Mouse (Mus musculus) liver, postnatal 0 days (tissue): ENCODE data around the gene Syngap1. TPM values are rescaled to one million over a fixed set of nuclear protein-coding genes. Genes with fewer than 3 reads are reported as not detected.

Experiments
- ATAC-seq: fragments of 200-750 bp; cut with Nextera tagmentation; 2 replicates; pipeline ENCODE4 v1.8.0; 2017; ENCODE audit warnings: mild to moderate bottlenecking, moderate library complexity
- DNase-seq: peaks from one replicate; pipeline ENCODE4 v3.0.0-alpha.2; 2016
- H3K27ac ChIP-seq: fragments of 300-500 bp; sonication (generic); 2 replicates; pipeline ENCODE4 v1.5.1; 2014; ENCODE audit warnings: antibody characterized with exemption, moderate library complexity, mild to moderate bottlenecking, low read depth
- H3K27me3 ChIP-seq: fragments of 300-500 bp; sonication (generic); 2 replicates; pipeline ENCODE4 v1.6.1; 2014; ENCODE audit warnings: low read length, control low read depth, mixed read lengths; ENCODE audit not compliant: insufficient read depth
- H3K36me3 ChIP-seq: fragments of 300-500 bp; sonication (generic); replicated peaks from 2 replicates; pipeline ENCODE4 v1.6.1; 2014; ENCODE audit warnings: mild to moderate bottlenecking, control low read depth, low read length, moderate library complexity, mixed read lengths; ENCODE audit not compliant: insufficient read depth
- H3K4me1 ChIP-seq: fragments of 300-500 bp; sonication (generic); 2 replicates; pipeline ENCODE4 v1.6.1; 2014; ENCODE audit warnings: antibody characterized with exemption, mild to moderate bottlenecking, control low read depth; ENCODE audit not compliant: insufficient read depth
- H3K4me2 ChIP-seq: fragments of 300-500 bp; sonication (generic); 2 replicates; pipeline ENCODE4 v1.6.1; 2014; ENCODE audit warnings: low read depth, mild to moderate bottlenecking, low read length, moderate library complexity, mixed read lengths
- H3K4me3 ChIP-seq: fragments of 300-500 bp; sonication (generic); 2 replicates; pipeline ENCODE4 v1.5.1; 2014; ENCODE audit warnings: low read depth, low read length
- H3K9ac ChIP-seq: fragments of 300-500 bp; sonication (generic); replicated peaks from 2 replicates; pipeline ENCODE4 v1.6.1; 2014; ENCODE audit warnings: mild to moderate bottlenecking, moderate library complexity
- H3K9me3 ChIP-seq: fragments of 300-500 bp; sonication (generic); 2 replicates; pipeline ENCODE4 v1.6.1; 2016; ENCODE audit warnings: mild to moderate bottlenecking, control low read depth, low read length, mixed read lengths
- CTCF ChIP-seq: sonication (generic); IDR thresholded peaks from 2 replicates; pipeline ENCODE4 v1.5.1; 2016; ENCODE audit warnings: antibody characterized with exemption, low read depth
- EP300 ChIP-seq: IDR thresholded peaks from 2 replicates; pipeline ENCODE4 v1.6.1; 2016; ENCODE audit warnings: antibody characterized with exemption, low read depth, mild to moderate bottlenecking
- WGBS: fragments of 180-500 bp; shearing (Covaris S2); extraction: QIAGEN DNeasy Blood & Tissue Kit; methylation state at CpG from one replicate; pipeline ENCODE4 v1.1.7; 2014; ENCODE audit not compliant: insufficient replicate concordance; 5-methylcytosine and 5-hydroxymethylcytosine counted together
- polyA plus RNA-seq: library from polyadenylated mRNA; unstranded; fragments of >200 nt; fragmentation: Nextera tagmentation; extraction: Ambion mirVana; gene quantifications from 2 replicates; pipeline ENCODE4 v1.2.1, GENCODE M21; 2015

Gene Syngap1
- polyA plus RNA-seq, 1 experiment from 2014 or later: 0.33 TPM

DNA sequence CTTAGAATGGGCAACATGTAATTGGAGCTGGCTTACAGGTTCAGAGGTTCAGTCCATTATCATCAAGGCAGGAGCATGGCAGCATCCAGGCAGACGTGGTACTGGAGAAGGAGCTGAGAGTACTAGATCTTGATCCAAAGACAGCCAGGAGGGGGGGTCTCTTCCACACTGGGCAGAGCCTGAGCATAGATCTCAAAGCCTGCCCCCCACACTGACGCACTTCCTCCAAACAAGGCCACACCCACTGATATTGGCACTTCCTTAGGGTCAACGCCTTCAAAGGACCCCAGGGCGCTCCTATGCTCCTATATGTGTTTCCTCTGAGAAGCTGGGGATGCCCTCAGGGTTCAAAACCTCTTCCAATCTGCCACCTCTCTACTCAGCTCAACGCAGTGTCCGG is 54.0 kb downstream of the Syngap1 start:
- TF ChIP-seq CTCF (no peak), EP300 (no peak)

DNA sequence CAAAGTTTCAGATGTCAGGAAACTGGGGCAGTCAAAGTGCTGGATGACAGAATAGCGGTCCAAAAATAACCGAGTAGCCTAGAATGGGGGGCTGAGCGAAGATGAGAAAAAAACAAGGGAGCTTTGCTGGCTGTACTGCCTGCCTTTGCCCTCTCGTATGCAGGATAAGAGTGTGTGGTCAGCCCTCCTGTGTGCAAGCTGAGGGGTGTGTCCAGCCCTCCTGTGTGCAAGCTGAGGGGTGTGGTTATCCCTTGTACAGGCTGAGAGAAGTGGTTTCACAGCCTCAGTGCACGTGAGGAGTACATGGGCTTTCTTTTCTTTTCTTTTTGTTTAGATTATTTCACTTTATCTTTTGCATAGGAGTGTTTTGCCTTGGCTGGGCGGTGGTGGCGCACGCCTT is 54.5 kb downstream of the Syngap1 start:
- Histone ChIP-seq H3K27ac (no peak overlapping the region), H3K27me3 (no peaks in the 10 kb centered on the region), H3K4me3 (no peak overlapping the region), H3K4me1 (no peaks in the 10 kb centered on the region), H3K4me2 (no peak overlapping the region), H3K9me3 (no peaks in the 10 kb centered on the region), H3K36me3 (no peaks in the 10 kb centered on the region), H3K9ac (no peak overlapping the region)
- TF ChIP-seq CTCF: no peak
- no peak for TF ChIP-seq EP300
- DNase-seq (no peak), ATAC-seq (peak; percentile 38)
- WGBS: 56% methylated on average over 8 of the region's 8 CpGs

More for the DNA sequence above, 54.0 kb downstream of the Syngap1 start:
- Histone ChIP-seq H3K4me1 (no peaks in the 10 kb centered on the region), H3K9me3 (no peaks in the 10 kb centered on the region), H3K36me3 (no peaks in the 10 kb centered on the region), H3K27ac (peak overlapping the region; percentile 53; the same call in 1 of the 2 replicates), H3K4me2 (no peak overlapping the region), H3K4me3 (no peak overlapping the region), H3K27me3 (no peaks in the 10 kb centered on the region), H3K9ac (no peak overlapping the region)
- peak; percentile 40 for ATAC-seq
- 69% methylated on average over 6 of the region's 6 CpGs for WGBS
- DNase-seq: no peak

DNA sequence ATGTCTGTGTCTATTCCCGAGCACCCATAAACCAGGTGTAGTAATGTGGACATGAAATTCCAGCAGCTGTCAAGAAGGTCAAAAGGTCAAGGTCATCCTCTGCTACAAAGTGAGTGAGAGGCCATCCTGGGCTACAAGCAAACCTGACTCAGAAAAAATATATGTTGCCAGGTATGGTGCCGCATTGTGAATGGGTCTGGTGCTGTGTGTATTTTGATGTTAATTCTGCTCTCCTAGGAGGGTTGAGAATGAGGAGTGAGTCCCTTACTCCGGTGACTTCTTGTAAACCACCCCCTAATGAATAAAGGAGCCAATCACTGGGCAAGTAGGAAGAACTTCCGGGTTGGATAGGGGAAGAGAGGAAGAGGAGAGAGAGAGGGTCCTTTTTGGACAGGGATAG is 56.6 kb downstream of the Syngap1 start:
- H3K4me1 ChIP-seq: no peaks in the 10 kb centered on the region
- 67% methylated on average over 4 of the region's 4 CpGs for WGBS
- no peaks in the 10 kb centered on the region for H3K27me3 ChIP-seq
- ATAC-seq: no peak
- H3K36me3 ChIP-seq: no peaks in the 10 kb centered on the region
- TF ChIP-seq CTCF: no peak
- no peak for TF ChIP-seq EP300
- no peaks in the 10 kb centered on the region for H3K9me3 ChIP-seq
- no peak overlapping the region for H3K27ac ChIP-seq
- no peak overlapping the region for H3K4me3 ChIP-seq
- no peak for DNase-seq
- no peak overlapping the region for H3K4me2 ChIP-seq
- H3K9ac ChIP-seq: no peak overlapping the region

DNA sequence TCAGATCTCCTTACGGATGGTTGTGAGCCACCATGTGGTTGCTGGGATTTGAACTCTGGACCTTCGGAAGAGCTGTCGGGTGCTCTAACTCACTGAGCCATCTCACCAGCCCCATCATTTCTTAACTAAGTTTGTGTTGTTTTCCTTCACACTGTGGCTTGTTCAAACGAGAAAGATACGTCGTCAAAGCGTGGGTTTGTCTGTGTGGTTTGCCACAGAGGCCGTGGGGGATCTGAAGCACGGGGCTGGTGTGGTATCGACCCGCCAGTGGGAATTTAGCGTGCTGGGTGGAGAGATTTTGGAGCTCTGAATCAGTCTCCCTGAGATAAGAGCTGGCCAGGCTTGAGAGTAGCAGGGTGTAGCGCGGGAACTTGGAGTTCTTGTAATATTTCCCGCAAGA is 57.2 kb downstream of the Syngap1 start:
- Histone ChIP-seq H3K4me3 (no peak overlapping the region), H3K9ac (no peak overlapping the region), H3K36me3 (no peaks in the 10 kb centered on the region), H3K27ac (no peak overlapping the region), H3K27me3 (no peaks in the 10 kb centered on the region), H3K4me1 (no peaks in the 10 kb centered on the region), H3K9me3 (no peaks in the 10 kb centered on the region), H3K4me2 (no peak overlapping the region)
- 52% methylated on average over 15 of the region's 15 CpGs for WGBS
- no peak for DNase-seq
- no peak for ATAC-seq
- TF ChIP-seq CTCF (no peak), EP300 (no peak)

DNA sequence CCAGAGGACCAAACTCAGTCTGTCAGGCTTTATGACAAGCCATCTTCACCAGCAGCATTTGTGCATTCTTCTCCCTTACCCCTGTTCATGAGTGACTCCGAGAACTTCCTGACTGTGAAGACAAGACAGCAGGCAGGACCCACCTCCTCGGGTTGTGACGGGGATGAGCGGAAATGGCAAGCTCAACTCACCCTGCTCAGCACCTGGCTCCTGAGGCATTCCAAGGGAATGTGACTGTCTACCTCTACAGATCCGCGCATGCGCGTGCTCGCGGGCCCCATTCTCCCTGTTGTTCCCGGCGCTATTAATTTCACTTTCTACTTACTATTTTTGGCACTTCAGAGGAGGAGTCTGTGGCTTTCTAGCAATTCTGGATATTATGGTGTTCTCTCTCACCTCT is 58.9 kb downstream of the Syngap1 start:
- Histone ChIP-seq H3K36me3 (no peaks in the 10 kb centered on the region), H3K4me1 (no peaks in the 10 kb centered on the region), H3K4me3 (no peak overlapping the region), H3K27ac (no peak overlapping the region), H3K9me3 (no peaks in the 10 kb centered on the region), H3K27me3 (no peaks in the 10 kb centered on the region), H3K4me2 (no peak overlapping the region), H3K9ac (no peak overlapping the region; the same call in 1 of the 2 replicates)
- DNase-seq (no peak), ATAC-seq (no peak)
- 72% methylated on average over 12 of the region's 12 CpGs for WGBS
- no peak for TF ChIP-seq CTCF
- no peak for TF ChIP-seq EP300

DNA sequence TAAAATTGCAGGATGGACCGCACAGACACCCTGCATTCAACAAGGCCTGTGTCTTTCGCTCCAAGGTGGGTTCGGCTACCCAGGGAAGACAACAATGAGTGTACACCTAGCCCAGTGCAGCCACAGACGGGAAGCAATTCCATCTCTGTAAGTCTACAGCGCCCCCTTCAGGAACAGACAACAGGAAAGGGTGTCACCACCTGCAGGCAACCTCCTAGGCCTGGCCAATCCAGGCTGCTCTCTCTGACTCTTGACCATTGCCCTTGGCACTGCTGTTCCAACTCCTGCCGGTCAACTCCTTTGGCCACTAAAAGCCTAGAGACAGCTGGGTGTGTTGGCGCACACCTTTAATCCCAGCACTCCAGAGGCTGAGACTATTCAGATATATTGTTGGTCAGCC is 60.1 kb downstream of the Syngap1 start:
- Histone ChIP-seq H3K4me1 (no peaks in the 10 kb centered on the region), H3K27me3 (no peaks in the 10 kb centered on the region), H3K9me3 (no peaks in the 10 kb centered on the region), H3K4me2 (no peak overlapping the region), H3K9ac (no peak overlapping the region), H3K27ac (no peak overlapping the region), H3K4me3 (no peak overlapping the region), H3K36me3 (no peaks in the 10 kb centered on the region)
- DNase-seq (peak; percentile 59), ATAC-seq (peak; percentile 45; the same call in 1 of the 2 replicates)
- TF ChIP-seq EP300: no peak
- TF ChIP-seq CTCF: peak; percentile 68
- WGBS: 70% methylated on average over 7 of the region's 7 CpGs

DNA sequence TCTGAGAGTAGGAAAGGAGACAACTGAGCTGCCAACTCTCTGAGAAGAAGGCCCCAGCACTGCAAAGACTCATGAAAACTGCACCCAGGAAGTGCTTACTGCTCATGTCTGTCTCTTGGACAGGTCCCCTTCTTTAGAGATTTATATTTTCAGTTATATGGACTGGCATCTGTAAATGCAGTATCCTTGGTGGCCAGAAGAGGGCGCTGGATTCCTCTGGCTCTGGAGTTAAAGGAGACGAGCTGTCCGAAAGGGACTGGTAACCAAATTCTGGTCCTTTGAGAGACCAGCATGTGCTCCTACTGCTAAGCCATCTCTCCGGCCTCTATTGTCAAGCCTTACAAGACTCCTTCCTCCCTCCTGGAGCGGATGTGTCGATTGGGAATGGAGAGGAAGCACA is 60.8 kb downstream of the Syngap1 start:
- no peaks in the 10 kb centered on the region for H3K27me3 ChIP-seq
- H3K9me3 ChIP-seq: no peaks in the 10 kb centered on the region
- H3K36me3 ChIP-seq: no peaks in the 10 kb centered on the region
- no peak overlapping the region for H3K9ac ChIP-seq
- ATAC-seq: no peak
- WGBS: 55% methylated on average over 6 of the region's 6 CpGs
- TF ChIP-seq EP300: no peak
- TF ChIP-seq CTCF: peak; percentile 80
- no peak overlapping the region for H3K27ac ChIP-seq
- H3K4me2 ChIP-seq: no peak overlapping the region
- H3K4me3 ChIP-seq: no peak overlapping the region
- no peaks in the 10 kb centered on the region for H3K4me1 ChIP-seq
- peak; percentile 68 for DNase-seq
